Mouse (Mus musculus): ENCODE measurements around the gene Tial1. TPM values are rescaled to one million over a fixed set of nuclear protein-coding genes. Genes with fewer than 3 reads are reported as not detected.
A peak's percentile ranks its signal among the peaks of the same experiment; 100 is the strongest.

The Tial1 gene
- polyA plus RNA-seq, 1 experiment from 2014 or later = 48.8 TPM

DNA sequence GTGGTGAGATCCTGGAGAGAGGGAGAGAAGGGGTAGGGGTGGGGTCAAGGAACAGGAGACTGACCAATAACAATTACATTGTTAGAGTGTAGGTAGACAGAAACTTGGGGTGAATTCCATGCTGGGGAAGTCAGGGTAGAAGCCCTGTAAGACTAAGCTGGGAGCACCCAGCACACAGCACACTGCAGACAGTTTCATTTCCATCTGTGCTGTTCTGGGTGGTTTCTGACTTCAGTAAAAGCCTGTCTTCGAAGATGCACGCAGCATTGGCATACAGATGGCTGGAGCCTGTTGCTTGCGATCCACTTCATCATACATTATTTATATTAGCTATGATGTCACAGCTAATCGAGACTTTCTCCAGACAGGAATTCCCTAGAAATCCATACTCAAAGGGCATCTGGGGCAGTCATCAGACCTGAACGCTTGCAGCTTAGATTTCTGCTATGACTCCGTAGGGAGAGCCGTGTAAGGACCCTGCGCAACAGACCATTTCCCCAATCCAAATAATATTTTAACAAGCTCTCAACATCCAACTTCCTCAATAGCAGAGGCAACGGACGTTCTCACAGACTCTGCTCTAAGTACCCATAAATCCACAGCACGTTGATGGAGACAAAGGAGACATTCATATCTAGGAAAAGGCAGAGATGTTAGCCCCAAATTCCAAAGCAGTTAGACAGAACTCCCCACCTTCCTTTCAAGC lies 50.7 kb downstream of the Tial1 start:
- peaks cover 4% of the 10 kb centered on the region; the same call in 1 of the 2 replicates for H3K4me1 ChIP-seq (ENCODE audit: control insufficient read depth, insufficient read depth, low read length)
- ATAC-seq (ENCODE audit: insufficient number of reproducible peaks, insufficient read depth, low FRiP score, low read depth) = no peak
- H3K36me3 ChIP-seq (ENCODE audit: control insufficient read depth, insufficient read depth, low read length) = no peaks in the 10 kb centered on the region
- no peak overlapping the region for H3K4me2 ChIP-seq (replicated peaks; ENCODE audit: low read depth, low read length)
- H3K4me3 ChIP-seq (ENCODE audit: low read depth, low read length) = no peak overlapping the region
- no peak overlapping the region for H3K9ac ChIP-seq (replicated peaks; ENCODE audit: low read depth, low read length)
- no peak overlapping the region for H3K27ac ChIP-seq (ENCODE audit: low read length)
- H3K27me3 ChIP-seq (ENCODE audit: control insufficient read depth, insufficient read depth, low read length) = no peaks in the 10 kb centered on the region; the same call in 1 of the 2 replicates
- WGBS = 49% methylated on average over 11 of the region's 11 CpGs
- H3K9me3 ChIP-seq (ENCODE audit: control insufficient read depth, low read depth, low read length) = no peaks in the 10 kb centered on the region

DNA sequence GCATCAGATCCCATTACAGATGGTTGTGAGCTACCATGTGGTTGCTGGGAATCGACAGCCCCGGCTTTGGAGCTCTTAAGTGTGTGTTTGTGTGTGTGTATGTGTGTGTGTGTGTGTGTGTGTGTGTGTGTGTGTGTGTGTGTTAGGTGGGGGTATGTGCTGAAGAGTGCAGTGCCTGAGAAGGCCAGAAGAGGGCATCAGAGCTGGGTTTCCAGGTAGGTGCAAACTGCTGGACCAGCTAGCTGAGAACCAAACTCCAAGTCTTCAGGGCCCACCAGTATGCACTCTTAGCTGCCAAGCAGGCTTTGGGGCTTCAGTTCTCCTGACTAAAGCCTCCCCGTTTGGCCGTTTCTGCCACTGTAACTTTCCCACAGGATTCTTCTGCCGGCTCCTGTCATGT lies 53.3 kb downstream of the Tial1 start:
- Histone ChIP-seq H3K4me1 (ENCODE audit: control insufficient read depth, insufficient read depth, low read length) (peaks cover 7% of the 10 kb centered on the region; the same call in 1 of the 2 replicates), H3K9ac (replicated peaks; ENCODE audit: low read depth, low read length) (no peak overlapping the region), H3K4me3 (ENCODE audit: low read depth, low read length) (no peak overlapping the region), H3K27me3 (ENCODE audit: control insufficient read depth, insufficient read depth, low read length) (no peaks in the 10 kb centered on the region), H3K36me3 (ENCODE audit: control insufficient read depth, insufficient read depth, low read length) (no peaks in the 10 kb centered on the region), H3K27ac (ENCODE audit: low read length) (no peak overlapping the region), H3K4me2 (replicated peaks; ENCODE audit: low read depth, low read length) (no peak overlapping the region), H3K9me3 (ENCODE audit: control insufficient read depth, low read depth, low read length) (no peaks in the 10 kb centered on the region)
- WGBS = 85% methylated on average over 5 of the region's 5 CpGs
- ATAC-seq (ENCODE audit: insufficient number of reproducible peaks, insufficient read depth, low FRiP score, low read depth) = no peak

DNA sequence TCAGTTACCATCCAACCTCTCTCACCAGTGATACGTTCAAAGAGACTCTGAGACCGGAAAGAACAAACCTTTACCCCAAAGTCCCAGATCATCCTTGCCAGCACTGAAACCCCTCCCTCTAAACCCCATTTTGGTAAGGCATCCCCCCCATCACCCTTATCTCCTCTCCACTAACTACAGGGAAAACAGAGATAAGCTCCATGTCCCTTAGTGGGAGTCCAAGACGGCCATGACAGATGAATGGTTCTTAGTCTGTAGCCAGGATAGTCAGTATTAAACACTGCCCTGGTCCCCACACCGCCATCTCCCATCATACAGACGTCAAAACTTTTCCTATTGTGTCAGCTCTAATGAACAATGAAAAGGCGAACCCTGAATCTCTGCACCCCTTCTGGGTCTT lies 57.5 kb downstream of the Tial1 start:
- H3K4me1 ChIP-seq (ENCODE audit: control insufficient read depth, insufficient read depth, low read length) = 0 out of 2 replicates have a peak, but pooled peaks cover 3% of the 10 kb centered on the region
- no peak overlapping the region for H3K4me2 ChIP-seq (replicated peaks; ENCODE audit: low read depth, low read length)
- no peak overlapping the region for H3K27ac ChIP-seq (ENCODE audit: low read length)
- no peak overlapping the region for H3K4me3 ChIP-seq (ENCODE audit: low read depth, low read length)
- no peak overlapping the region for H3K9ac ChIP-seq (replicated peaks; ENCODE audit: low read depth, low read length)
- ATAC-seq (ENCODE audit: insufficient number of reproducible peaks, insufficient read depth, low FRiP score, low read depth) = no peak
- H3K9me3 ChIP-seq (ENCODE audit: control insufficient read depth, low read depth, low read length) = no peaks in the 10 kb centered on the region
- H3K36me3 ChIP-seq (ENCODE audit: control insufficient read depth, insufficient read depth, low read length) = no peaks in the 10 kb centered on the region
- WGBS = 54% methylated on average over 6 of the region's 6 CpGs
- H3K27me3 ChIP-seq (ENCODE audit: control insufficient read depth, insufficient read depth, low read length) = no peaks in the 10 kb centered on the region

DNA sequence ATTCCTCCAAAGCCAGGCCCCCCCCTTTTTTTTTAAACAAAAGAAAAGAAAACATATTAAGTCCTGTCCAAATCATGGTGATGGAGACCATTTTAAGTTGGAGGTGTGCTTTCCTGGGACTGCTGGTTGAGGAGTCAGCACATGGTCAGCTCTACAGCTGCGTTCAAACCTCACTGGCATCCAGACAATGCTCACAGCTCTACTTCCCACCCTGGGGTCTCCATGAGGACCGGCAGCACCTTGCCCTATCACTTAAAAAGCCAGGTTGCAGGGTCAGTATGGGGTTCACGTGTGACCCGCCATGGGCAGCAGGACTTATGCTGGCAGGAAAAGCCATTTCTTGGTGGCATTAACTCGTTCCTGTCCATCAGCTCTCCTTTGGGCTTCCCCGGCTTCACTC lies 57.9 kb downstream of the Tial1 start:
- H3K4me1 ChIP-seq (ENCODE audit: control insufficient read depth, insufficient read depth, low read length) = 0 out of 2 replicates have a peak, but pooled peaks cover 3% of the 10 kb centered on the region
- H3K27me3 ChIP-seq (ENCODE audit: control insufficient read depth, insufficient read depth, low read length) = no peaks in the 10 kb centered on the region
- 26% methylated on average over 6 of the region's 6 CpGs for WGBS
- H3K9ac ChIP-seq (replicated peaks; ENCODE audit: low read depth, low read length) = no peak overlapping the region
- no peaks in the 10 kb centered on the region for H3K36me3 ChIP-seq (ENCODE audit: control insufficient read depth, insufficient read depth, low read length)
- no peak overlapping the region for H3K27ac ChIP-seq (ENCODE audit: low read length)
- no peaks in the 10 kb centered on the region for H3K9me3 ChIP-seq (ENCODE audit: control insufficient read depth, low read depth, low read length)
- peak; percentile 63; the same call in 1 of the 2 replicates for ATAC-seq (ENCODE audit: insufficient number of reproducible peaks, insufficient read depth, low FRiP score, low read depth)
- H3K4me3 ChIP-seq (ENCODE audit: low read depth, low read length) = no peak overlapping the region
- H3K4me2 ChIP-seq (replicated peaks; ENCODE audit: low read depth, low read length) = 0 out of 2 replicates have a peak overlapping the region, but pooled peaks have one; percentile 3

DNA sequence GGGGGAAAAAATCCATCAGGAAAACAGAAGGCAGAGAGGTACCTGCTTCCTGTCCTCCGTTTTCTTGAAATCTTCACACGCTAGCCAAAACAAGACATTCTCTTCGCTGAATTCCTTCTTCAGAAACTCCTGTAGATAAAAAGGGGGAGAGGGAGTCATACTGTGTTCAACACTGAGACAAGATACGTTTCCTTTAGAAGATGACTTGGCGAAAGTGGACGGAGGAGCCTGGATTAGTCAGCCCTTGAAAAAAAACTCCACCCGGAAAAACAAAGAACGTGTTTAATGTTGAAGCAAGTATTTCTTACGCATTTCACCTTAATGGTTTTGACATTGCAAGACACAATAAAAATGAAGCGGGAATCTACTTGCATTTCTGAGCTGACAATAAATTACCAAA lies 58.4 kb downstream of the Tial1 start:
- Histone ChIP-seq H3K9ac (replicated peaks; ENCODE audit: low read depth, low read length) (no peak overlapping the region), H3K36me3 (ENCODE audit: control insufficient read depth, insufficient read depth, low read length) (no peaks in the 10 kb centered on the region), H3K27ac (ENCODE audit: low read length) (no peak overlapping the region), H3K4me3 (ENCODE audit: low read depth, low read length) (no peak overlapping the region), H3K4me2 (replicated peaks; ENCODE audit: low read depth, low read length) (0 out of 2 replicates have a peak overlapping the region, but pooled peaks have one; percentile 3), H3K27me3 (ENCODE audit: control insufficient read depth, insufficient read depth, low read length) (no peaks in the 10 kb centered on the region), H3K9me3 (ENCODE audit: control insufficient read depth, low read depth, low read length) (no peaks in the 10 kb centered on the region), H3K4me1 (ENCODE audit: control insufficient read depth, insufficient read depth, low read length) (0 out of 2 replicates have a peak, but pooled peaks cover 3% of the 10 kb centered on the region)
- no peak for ATAC-seq (ENCODE audit: insufficient number of reproducible peaks, insufficient read depth, low FRiP score, low read depth)
- 18% methylated on average over 10 of the region's 10 CpGs for WGBS

DNA sequence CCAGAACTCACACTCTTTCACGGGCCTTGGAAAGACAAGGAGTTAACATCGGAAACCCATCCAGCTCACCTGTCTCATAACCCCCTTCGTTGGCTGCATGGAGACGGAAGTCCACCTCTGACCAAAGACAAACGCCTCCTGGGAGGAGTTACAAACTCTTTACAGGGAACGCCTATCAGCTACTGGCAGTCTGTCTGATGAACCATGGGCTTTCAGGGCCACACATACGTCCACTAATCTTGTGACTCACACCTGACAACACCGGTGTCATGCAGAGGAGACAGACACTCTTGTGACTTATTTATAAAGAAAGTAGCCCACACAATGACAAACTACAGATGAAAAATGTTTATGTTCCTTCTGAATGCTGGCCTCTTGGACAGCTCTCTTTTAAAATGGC lies 58.9 kb downstream of the Tial1 start:
- WGBS = 60% methylated on average over 8 of the region's 8 CpGs
- no peak overlapping the region for H3K4me2 ChIP-seq (replicated peaks; ENCODE audit: low read depth, low read length)
- no peaks in the 10 kb centered on the region for H3K9me3 ChIP-seq (ENCODE audit: control insufficient read depth, low read depth, low read length)
- no peak overlapping the region for H3K9ac ChIP-seq (replicated peaks; ENCODE audit: low read depth, low read length)
- H3K4me3 ChIP-seq (ENCODE audit: low read depth, low read length) = no peak overlapping the region
- 0 out of 2 replicates have a peak, but pooled peaks cover 3% of the 10 kb centered on the region for H3K4me1 ChIP-seq (ENCODE audit: control insufficient read depth, insufficient read depth, low read length)
- H3K36me3 ChIP-seq (ENCODE audit: control insufficient read depth, insufficient read depth, low read length) = no peaks in the 10 kb centered on the region
- ATAC-seq (ENCODE audit: insufficient number of reproducible peaks, insufficient read depth, low FRiP score, low read depth) = no peak
- H3K27me3 ChIP-seq (ENCODE audit: control insufficient read depth, insufficient read depth, low read length) = no peaks in the 10 kb centered on the region
- H3K27ac ChIP-seq (ENCODE audit: low read length) = no peak overlapping the region

DNA sequence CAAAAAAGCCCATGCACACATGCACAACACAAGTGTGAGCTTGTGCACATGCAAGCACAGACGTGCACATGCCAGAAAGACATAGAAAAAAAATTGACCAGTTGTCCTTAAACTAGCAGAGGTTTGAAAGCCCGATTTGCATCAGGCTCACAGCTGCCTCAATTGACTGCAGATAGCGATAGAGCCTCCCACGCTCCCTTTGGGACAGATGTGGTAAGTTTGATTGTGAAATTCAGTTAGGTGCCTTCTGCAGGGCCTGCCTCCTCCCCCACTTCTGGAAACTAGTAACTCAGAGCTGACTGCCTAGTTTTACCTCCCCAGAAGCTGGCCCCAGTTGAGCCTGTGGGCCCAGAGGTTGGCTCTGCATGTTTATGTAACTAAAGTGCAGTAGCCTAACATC lies 62.9 kb downstream of the Tial1 start:
- no peak for ATAC-seq (ENCODE audit: insufficient number of reproducible peaks, insufficient read depth, low FRiP score, low read depth)
- 65% methylated on average over 4 of the region's 4 CpGs for WGBS
- Histone ChIP-seq H3K36me3 (ENCODE audit: control insufficient read depth, insufficient read depth, low read length) (no peaks in the 10 kb centered on the region), H3K27me3 (ENCODE audit: control insufficient read depth, insufficient read depth, low read length) (no peaks in the 10 kb centered on the region), H3K9me3 (ENCODE audit: control insufficient read depth, low read depth, low read length) (no peaks in the 10 kb centered on the region), H3K4me3 (ENCODE audit: low read depth, low read length) (no peak overlapping the region), H3K9ac (replicated peaks; ENCODE audit: low read depth, low read length) (no peak overlapping the region), H3K4me2 (replicated peaks; ENCODE audit: low read depth, low read length) (no peak overlapping the region), H3K27ac (ENCODE audit: low read length) (no peak overlapping the region), H3K4me1 (ENCODE audit: control insufficient read depth, insufficient read depth, low read length) (0 out of 2 replicates have a peak, but pooled peaks cover 1% of the 10 kb centered on the region)

DNA sequence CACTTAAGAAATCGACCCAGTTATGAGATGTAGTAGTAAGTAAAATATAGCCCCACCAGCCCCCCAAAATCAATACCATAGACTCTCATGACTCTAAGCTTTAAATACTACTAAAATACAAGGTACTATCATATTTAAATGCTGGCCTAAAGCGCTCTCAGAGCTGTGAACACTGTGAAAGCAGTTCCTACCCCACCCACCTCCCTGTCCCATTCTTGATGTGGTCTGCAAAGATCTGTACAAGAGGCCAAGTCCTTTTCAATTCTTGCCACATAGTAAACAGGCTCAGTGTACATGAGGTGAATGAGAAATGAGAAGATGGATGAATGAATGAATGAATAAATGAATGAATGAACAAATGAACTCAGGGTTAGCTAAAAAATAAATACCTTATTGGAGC lies 64.5 kb downstream of the Tial1 start:
- H3K9me3 ChIP-seq (ENCODE audit: control insufficient read depth, low read depth, low read length) = no peaks in the 10 kb centered on the region
- no peak for ATAC-seq (ENCODE audit: insufficient number of reproducible peaks, insufficient read depth, low FRiP score, low read depth)
- no peaks in the 10 kb centered on the region for H3K27me3 ChIP-seq (ENCODE audit: control insufficient read depth, insufficient read depth, low read length)
- H3K36me3 ChIP-seq (ENCODE audit: control insufficient read depth, insufficient read depth, low read length) = no peaks in the 10 kb centered on the region
- peaks cover 3% of the 10 kb centered on the region for H3K4me1 ChIP-seq (ENCODE audit: control insufficient read depth, insufficient read depth, low read length)
- H3K9ac ChIP-seq (replicated peaks; ENCODE audit: low read depth, low read length) = no peak overlapping the region
- H3K27ac ChIP-seq (ENCODE audit: low read length) = no peak overlapping the region
- H3K4me3 ChIP-seq (ENCODE audit: low read depth, low read length) = no peak overlapping the region
- no peak overlapping the region for H3K4me2 ChIP-seq (replicated peaks; ENCODE audit: low read depth, low read length)
- 81% methylated on average over 2 of the region's 2 CpGs for WGBS

DNA sequence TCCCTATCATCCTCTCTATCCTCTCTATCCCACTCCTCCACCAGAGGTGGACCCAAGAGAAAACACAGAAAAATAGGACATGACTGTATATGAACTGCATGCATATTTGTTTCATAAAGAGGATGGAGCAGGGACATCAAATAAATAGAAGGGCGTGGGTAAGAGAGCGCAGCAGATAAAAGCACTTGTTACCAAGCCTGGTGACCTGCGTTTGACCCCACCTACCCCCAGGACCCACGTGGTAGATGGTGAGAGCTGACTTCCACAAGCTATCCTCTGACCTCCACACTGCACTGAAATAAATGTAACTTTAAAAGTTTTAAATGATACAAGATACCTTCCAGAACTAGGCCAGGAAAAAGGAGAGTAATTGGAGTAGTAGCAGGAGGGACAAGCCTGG lies 67.8 kb downstream of the Tial1 start:
- Histone ChIP-seq H3K27me3 (ENCODE audit: control insufficient read depth, insufficient read depth, low read length) (no peaks in the 10 kb centered on the region), H3K9me3 (ENCODE audit: control insufficient read depth, low read depth, low read length) (no peaks in the 10 kb centered on the region), H3K9ac (replicated peaks; ENCODE audit: low read depth, low read length) (no peak overlapping the region), H3K4me2 (replicated peaks; ENCODE audit: low read depth, low read length) (no peak overlapping the region), H3K4me1 (ENCODE audit: control insufficient read depth, insufficient read depth, low read length) (peaks cover 19% of the 10 kb centered on the region), H3K4me3 (ENCODE audit: low read depth, low read length) (no peak overlapping the region), H3K36me3 (ENCODE audit: control insufficient read depth, insufficient read depth, low read length) (no peaks in the 10 kb centered on the region), H3K27ac (ENCODE audit: low read length) (no peak overlapping the region)
- 38% methylated on average over 4 of the region's 4 CpGs for WGBS
- no peak for ATAC-seq (ENCODE audit: insufficient number of reproducible peaks, insufficient read depth, low FRiP score, low read depth)
